Mouse (Mus musculus) bone marrow, adult 2 months (tissue): ENCODE measurements around the gene Dnm1. TPM values are rescaled to one million over a fixed set of nuclear protein-coding genes. Genes with fewer than 3 reads are reported as not detected.

Experiments used
- H3K27ac ChIP-seq: fragments of 200-500 bp; 2 replicates; pipeline ENCODE4 v1.5.1; 2012; ENCODE audit warnings: low read depth, mild to moderate bottlenecking, control low read depth, inconsistent platforms, low read length; ENCODE audit not compliant: control insufficient read depth, poor library complexity, insufficient read depth
- H3K4me1 ChIP-seq: fragments of 200-500 bp; 2 replicates; pipeline ENCODE4 v1.6.1; 2011; ENCODE audit warnings: low read length; ENCODE audit not compliant: control insufficient read depth, insufficient read depth
- H3K4me3 ChIP-seq: fragments of 200-500 bp; replicated peaks from 2 replicates; pipeline ENCODE3; 2011; ENCODE audit warnings: mild to moderate bottlenecking, low read depth, low read length, control low read depth; ENCODE audit not compliant: control insufficient read depth
- CTCF ChIP-seq: fragments of 200-500 bp; IDR thresholded peaks from 2 replicates; pipeline ENCODE4 v1.5.1; 2011; ENCODE audit warnings: low read length, control low read depth; ENCODE audit not compliant: control insufficient read depth, insufficient read depth
- POLR2A ChIP-seq: fragments of 200-500 bp; IDR thresholded peaks from 2 replicates; pipeline ENCODE4 v1.6.1; 2011; ENCODE audit warnings: low read depth, mild to moderate bottlenecking, control low read depth, low read length, borderline replicate concordance; ENCODE audit not compliant: control insufficient read depth
- WGBS: fragments of 180-500 bp; shearing (Covaris S2); methylation state at CpG from one replicate; pipeline ENCODE4 v1.1.7; 2018; 5-methylcytosine and 5-hydroxymethylcytosine counted together
- polyA plus RNA-seq: library from polyadenylated mRNA; stranded (reverse); fragments of >200 nt; gene quantifications from 2 replicates; pipeline ENCODE4 v1.2.4, GENCODE M21; 2011; ENCODE audit warnings: low replicate concordance; ENCODE audit not compliant: missing spikeins, insufficient read depth, insufficient read length

The Dnm1 gene
- 1.4 and 1.9 TPM in 2 replicates for polyA plus RNA-seq

- no peak within 1 kb of the TSS for H3K27ac ChIP-seq
- H3K4me3 ChIP-seq: peak within 1 kb of the TSS; percentile 48
Measured at GRCm38 (mm10) chr2:32353007-32353542, at the start of gene Dnm1. Gene Dnm1 (minus strand): TSS chr2:32353338.

GRCm38 (mm10) chr2:32396695-32397094 is 43.6 kb upstream of the Dnm1 start:
- WGBS: under 1% methylated on average over 15 of the region's 15 CpGs
- no peak for TF ChIP-seq POLR2A
- TF ChIP-seq CTCF: no peak
- Histone ChIP-seq H3K4me3 (peak overlapping the region; percentile 73), H3K4me1 (no peaks in the 10 kb centered on the region; the same call in 1 of the 2 replicates), H3K27ac (peak overlapping the region; percentile 89)

More at GRCm38 (mm10) chr2:32353007-32353542, at the start of gene Dnm1:
- no peaks in the 10 kb centered on the region for H3K4me1 ChIP-seq
- whole genome bisulfite sequencing: under 1% methylated on average over 63 of the region's 63 CpGs
- TF ChIP-seq POLR2A (no peak), CTCF (peak; percentile 89)

GRCm38 (mm10) chr2:32395946-32396621 is 42.9 kb upstream of the Dnm1 start:
- peak overlapping the region; percentile 89 for H3K27ac ChIP-seq
- under 1% methylated on average over 59 of the region's 59 CpGs for WGBS
- peak overlapping the region; percentile 73 for H3K4me3 ChIP-seq
- H3K4me1 ChIP-seq: no peaks in the 10 kb centered on the region; the same call in 1 of the 2 replicates
- no peak for TF ChIP-seq CTCF
- no peak for TF ChIP-seq POLR2A

- H3K27ac ChIP-seq: peak within 1 kb of the TSS; percentile 89
- TF ChIP-seq POLR2A (peak; percentile 54; the same call in 1 of the 2 replicates), CTCF (peak; percentile 20; the same call in 1 of the 2 replicates)
- no peaks in the 10 kb centered on the region; the same call in 1 of the 2 replicates for H3K4me1 ChIP-seq
- peak within 1 kb of the TSS; percentile 73 for H3K4me3 ChIP-seq
- under 1% methylated on average over 31 of the region's 31 CpGs for WGBS
Measured at GRCm38 (mm10) chr2:32395484-32395945, 42.4 kb upstream of the Dnm1 start, which contains the start of gene Ptges2. Gene Ptges2 (plus strand): TSS chr2:32395896.

- H3K4me1 ChIP-seq: no peaks in the 10 kb centered on the region; the same call in 1 of the 2 replicates
- WGBS: under 1% methylated on average over 8 of the region's 8 CpGs
- peak overlapping the region; percentile 89 for H3K27ac ChIP-seq
- TF ChIP-seq POLR2A (no peak), CTCF (peak; percentile 39; the same call in 1 of the 2 replicates)
- H3K4me3 ChIP-seq: peak overlapping the region; percentile 73
Measured at GRCm38 (mm10) chr2:32394973-32395372, 41.8 kb upstream of the Dnm1 start.

GRCm38 (mm10) chr2:32392063-32392462 is 38.9 kb upstream of the Dnm1 start:
- H3K4me1 ChIP-seq: no peaks in the 10 kb centered on the region; the same call in 1 of the 2 replicates
- TF ChIP-seq POLR2A (no peak), CTCF (no peak)
- 86% methylated on average over 5 of the region's 5 CpGs for WGBS
- H3K27ac ChIP-seq: peak overlapping the region; percentile 75; the same call in 1 of the 2 replicates
- H3K4me3 ChIP-seq: no peak overlapping the region

- Histone ChIP-seq H3K4me1 (no peaks in the 10 kb centered on the region; the same call in 1 of the 2 replicates), H3K27ac (no peak overlapping the region), H3K4me3 (no peak overlapping the region)
- 83% methylated on average over 8 of the region's 8 CpGs for WGBS
- no peak for TF ChIP-seq CTCF
- no peak for TF ChIP-seq POLR2A
Measured at GRCm38 (mm10) chr2:32390871-32391270, 37.7 kb upstream of the Dnm1 start.

- TF ChIP-seq CTCF (no peak), POLR2A (no peak)
- Histone ChIP-seq H3K27ac (peak overlapping the region; percentile 88), H3K4me1 (no peaks in the 10 kb centered on the region; the same call in 1 of the 2 replicates), H3K4me3 (no peak overlapping the region)
- 38% methylated on average over 2 of the region's 2 CpGs for WGBS
Measured at GRCm38 (mm10) chr2:32389157-32389556, 36.0 kb upstream of the Dnm1 start.
